Mouse (Mus musculus): ENCODE results near the gene Itgav.

DNA sequence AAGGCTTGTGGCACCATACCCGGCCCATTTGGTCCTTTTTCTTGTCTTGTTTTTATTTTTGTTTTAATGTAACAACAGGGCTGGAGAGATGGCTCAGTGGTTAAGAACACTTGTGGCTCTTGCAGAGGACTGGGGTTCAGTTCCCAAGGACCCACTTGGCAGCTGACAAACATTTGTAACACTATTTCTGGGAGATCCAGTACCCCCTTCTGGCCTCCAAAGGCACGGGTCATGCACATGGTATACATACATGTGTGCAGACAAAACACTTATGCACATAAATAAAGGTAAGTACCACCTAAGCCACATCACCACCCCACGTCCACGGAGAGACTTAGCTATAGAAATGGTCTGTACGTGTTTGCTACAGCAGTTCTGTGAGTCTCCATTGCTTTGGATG is 12.6 kb downstream of the Itgav start:
- TF ChIP-seq CTCF (IDR thresholded peaks at IDR 0.05) (no peak), EP300 (IDR thresholded peaks at IDR 0.05; ENCODE audit: insufficient read depth, low read depth, low read length) (no peak)

Measured in heart, adult 2 months (tissue).